ENCODE assay signal across 8 mouse cellular contexts in the genomic region with DNA sequence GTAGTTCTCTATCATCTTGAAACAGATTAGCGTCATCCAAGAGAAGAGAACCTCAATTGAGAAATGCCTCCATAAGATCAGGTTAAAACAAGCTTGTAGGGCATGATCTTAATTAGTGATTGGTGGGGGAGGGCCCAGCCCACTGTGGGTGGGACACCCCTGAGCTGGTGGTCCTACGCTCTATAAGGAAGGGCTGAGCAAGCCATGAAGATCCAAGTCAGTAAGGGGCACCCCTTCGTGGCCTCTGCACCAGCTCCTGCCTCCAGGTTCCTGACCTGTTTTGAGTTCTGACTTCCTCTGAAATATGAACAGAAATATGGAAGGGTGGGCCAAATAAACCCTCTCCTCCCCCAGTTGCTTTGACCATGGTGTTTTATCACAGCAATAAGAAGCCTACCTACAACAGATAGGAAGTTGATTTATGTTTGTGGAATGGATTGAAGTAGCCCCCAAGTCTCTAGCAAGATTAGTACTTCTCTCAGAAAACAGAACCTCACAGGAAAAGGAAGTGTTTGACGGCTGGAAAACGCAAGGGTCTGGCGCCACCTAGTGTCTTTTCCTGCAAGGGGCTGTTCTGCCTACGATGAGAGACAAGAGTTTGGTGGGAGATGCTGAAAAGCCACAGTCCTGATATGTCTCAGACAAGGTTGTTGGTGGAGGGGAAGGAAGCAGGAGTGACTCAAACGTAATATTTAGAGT.
DNase-seq lines count a peak whose midpoint lies in the region; ATAC-seq and TF ChIP-seq lines count a peak whose summit lies in the region.

No protein-coding gene starts in this region.

- H3K4me2 ChIP-seq in forebrain, embryonic 14.5 days (ENCODE audit: low read length) = no peak overlapping the region
- H3K4me2 ChIP-seq in lung, embryonic 15.5 days = no peak overlapping the region

- whole genome bisulfite sequencing in forebrain, embryonic 14.5 days = 20% methylated on average over 8 of the region's 8 CpGs
- 21% methylated on average over 8 of the region's 8 CpGs for WGBS in lung, embryonic 15.5 days
- 26% methylated on average over 8 of the region's 8 CpGs for WGBS in olfactory bulb, adult 2 months
- WGBS in thymus, adult 2 months = 28% methylated on average over 8 of the region's 8 CpGs

- no peaks in the 10 kb centered on the region for H3K27me3 ChIP-seq in MEL (ENCODE audit: control insufficient read depth in 1 of 2, insufficient read depth in 2 of 2, low read length in 2 of 2)
- H3K27me3 ChIP-seq in forebrain, embryonic 14.5 days (replicated peaks; ENCODE audit: control insufficient read depth, insufficient read depth, low read length) = no peaks in the 10 kb centered on the region
- no peaks in the 10 kb centered on the region for H3K27me3 ChIP-seq in lung, embryonic 15.5 days
- no peaks in the 10 kb centered on the region for H3K27me3 ChIP-seq in thymus, adult 2 months (ENCODE audit: control insufficient read depth, insufficient read depth, low read length)

- no peak overlapping the region for H3K4me3 ChIP-seq in MEL (ENCODE audit: control insufficient read depth in 1 of 2, insufficient read depth in 1 of 2, low read depth in 2 of 2, low read length in 2 of 2)
- H3K4me3 ChIP-seq in forebrain, embryonic 14.5 days (ENCODE audit: low read depth, low read length) = no peak overlapping the region
- no peak overlapping the region for H3K4me3 ChIP-seq in lung, embryonic 15.5 days
- no peak overlapping the region for H3K4me3 ChIP-seq in olfactory bulb, adult 2 months (ENCODE audit: insufficient read depth, low read depth, low read length)
- H3K4me3 ChIP-seq in thymus, adult 2 months (ENCODE audit: control insufficient read depth, insufficient read depth, low read length) = no peak overlapping the region

- no peak for TF ChIP-seq POLR2A in MEL (IDR thresholded peaks at IDR 0.05; ENCODE audit: control insufficient read depth in 1 of 2, insufficient read depth in 1 of 2, low read depth in 1 of 2, low read length in 2 of 2, poor library complexity in 1 of 2)
- no peak for TF ChIP-seq POLR2A in olfactory bulb, adult 2 months (IDR thresholded peaks at IDR 0.05; ENCODE audit: insufficient read depth, low read depth, low read length)
- TF ChIP-seq POLR2A in thymus, adult 2 months (IDR thresholded peaks at IDR 0.05; ENCODE audit: control insufficient read depth, extremely low read depth, insufficient read depth, low read length, poor library complexity) = no peak

- TF ChIP-seq EP300 in MEL (IDR thresholded peaks at IDR 0.05; ENCODE audit: low read depth in 1 of 2, low read length in 2 of 2) = no peak

- H3K27ac ChIP-seq in MEL (ENCODE audit: control insufficient read depth, low read depth, low read length) = no peak overlapping the region
- H3K27ac ChIP-seq in forebrain, embryonic 14.5 days (ENCODE audit: low read depth, low read length) = no peak overlapping the region
- H3K27ac ChIP-seq in lung, embryonic 15.5 days = peak overlapping the region; percentile 91; the same call in 1 of the 2 replicates
- no peak overlapping the region for H3K27ac ChIP-seq in olfactory bulb, adult 2 months (ENCODE audit: insufficient read depth, low read depth, low read length)
- no peak overlapping the region for H3K27ac ChIP-seq in thymus, adult 2 months (ENCODE audit: control insufficient read depth, insufficient read depth, low read length)

- peaks cover 0 to 18% of the 10 kb centered on the region in 2 experiments; a peak in 2 of 4 replicates for H3K36me3 ChIP-seq in MEL (ENCODE audit: control insufficient read depth in 1 of 2, insufficient read depth in 2 of 2, low read length in 2 of 2)
- H3K36me3 ChIP-seq in forebrain, embryonic 14.5 days (ENCODE audit: control insufficient read depth, insufficient read depth, low read length) = no peaks in the 10 kb centered on the region
- no peaks in the 10 kb centered on the region for H3K36me3 ChIP-seq in lung, embryonic 15.5 days
- H3K36me3 ChIP-seq in thymus, adult 2 months (ENCODE audit: control insufficient read depth, insufficient read depth, low read length) = no peaks in the 10 kb centered on the region

- H3K9ac ChIP-seq in MEL (ENCODE audit: control insufficient read depth, low read depth, low read length, poor library complexity, severe bottlenecking) = peak overlapping the region; percentile 37
- no peak overlapping the region for H3K9ac ChIP-seq in forebrain, embryonic 14.5 days (ENCODE audit: low read length)
- H3K9ac ChIP-seq in lung, embryonic 15.5 days = no peak overlapping the region

- H3K79me2 ChIP-seq in MEL (ENCODE audit: control insufficient read depth, insufficient read depth, low read length, poor library complexity) = no peaks in the 10 kb centered on the region

- peak; percentile 94 for DNase-seq in MEL (ENCODE audit: low read depth, low spot score)
- DNase-seq in forebrain, embryonic 14.5 days (ENCODE audit: low spot score) = peak; percentile 91
- DNase-seq in heart, postnatal 4 days = peak; percentile 93
- DNase-seq in layer of hippocampus, adult 18-20 months (ENCODE audit: low spot score in 2 of 2) = peak; percentile 69 to 90
- DNase-seq in thymus, adult 2 months = peak; percentile 85

- TF ChIP-seq RAD21 in MEL (IDR thresholded peaks at IDR 0.05; ENCODE audit: low read depth, low read length) = peak; percentile 100

- H3K9me3 ChIP-seq in MEL (replicated peaks; ENCODE audit: insufficient read depth, low read length) = no peaks in the 10 kb centered on the region
- no peaks in the 10 kb centered on the region for H3K9me3 ChIP-seq in forebrain, embryonic 14.5 days (replicated peaks; ENCODE audit: control insufficient read depth, low read length)
- no peaks in the 10 kb centered on the region for H3K9me3 ChIP-seq in lung, embryonic 15.5 days

- ATAC-seq in cerebellum, adult (ENCODE audit: insufficient number of reproducible peaks, low FRiP score, low TSS enrichment) = peak; percentile 53
- peak; percentile 68 for ATAC-seq in forebrain, embryonic 14.5 days
- ATAC-seq in lung, embryonic 15.5 days (ENCODE audit: borderline replicate concordance, extremely low read depth, low FRiP score, low TSS enrichment) = peak; percentile 15; the same call in 1 of the 2 replicates

- peaks cover 4 to 22% of the 10 kb centered on the region in 2 experiments for H3K4me1 ChIP-seq in MEL (ENCODE audit: control insufficient read depth in 1 of 2, insufficient read depth in 2 of 2, low read length in 2 of 2)
- H3K4me1 ChIP-seq in forebrain, embryonic 14.5 days (ENCODE audit: control insufficient read depth, insufficient read depth, low read length) = peaks cover 2% of the 10 kb centered on the region; the same call in 1 of the 2 replicates
- peaks cover 42% of the 10 kb centered on the region for H3K4me1 ChIP-seq in lung, embryonic 15.5 days
- H3K4me1 ChIP-seq in olfactory bulb, adult 2 months (ENCODE audit: control insufficient read depth, insufficient read depth, low read length) = peaks cover 14% of the 10 kb centered on the region
- H3K4me1 ChIP-seq in thymus, adult 2 months (replicated peaks; ENCODE audit: control insufficient read depth, insufficient read depth, low read length) = peaks cover 11% of the 10 kb centered on the region

- TF ChIP-seq CTCF in MEL (IDR thresholded peaks at IDR 0.05 in 2 of 3, conservative IDR thresholded peaks at IDR 0.05 in 1 of 3; ENCODE audit: control insufficient read depth in 1 of 3, insufficient read depth in 1 of 3, low read depth in 2 of 3, low read length in 3 of 3, poor library complexity in 1 of 3, severe bottlenecking in 1 of 3) = peak; percentile 92 to 100 (median 97)
- TF ChIP-seq CTCF in olfactory bulb, adult 2 months (IDR thresholded peaks at IDR 0.05; ENCODE audit: insufficient read depth, low read depth, low read length) = peak; percentile 70
- TF ChIP-seq CTCF in thymus, adult 2 months (IDR thresholded peaks at IDR 0.05; ENCODE audit: borderline replicate concordance, control insufficient read depth, extremely low read depth, insufficient read depth, low read length, poor library complexity) = no peak

TF ChIP-seq in MEL, 35 proteins besides CTCF, POLR2A, EP300 and RAD21:
- TF ChIP-seq MYB (IDR thresholded peaks at IDR 0.05; ENCODE audit: low read depth, low read length) (no peak), ZC3H11A (IDR thresholded peaks at IDR 0.05; ENCODE audit: low read depth, low read length) (peak; percentile 99), MYC (IDR thresholded peaks at IDR 0.05; ENCODE audit: low read depth, low read length) (0 out of 2 replicates have a peak, but pooled peaks have one; percentile 31), JUND (IDR thresholded peaks at IDR 0.05; ENCODE audit: low read depth, low read length) (peak; percentile 43; the same call in 1 of the 2 replicates), ELF1 (IDR thresholded peaks at IDR 0.05; ENCODE audit: low read depth, low read length) (peak; percentile 65), MAZ (IDR thresholded peaks at IDR 0.05; ENCODE audit: low read depth, low read length) (peak; percentile 74; the same call in 1 of the 2 replicates), TCF12 (IDR thresholded peaks at IDR 0.05; ENCODE audit: low read depth, low read length) (0 out of 2 replicates have a peak, but pooled peaks have one; percentile 26), HCFC1 (IDR thresholded peaks at IDR 0.05; ENCODE audit: low read depth, low read length) (peak; percentile 58; the same call in 1 of the 2 replicates), MXI1 (IDR thresholded peaks at IDR 0.05; ENCODE audit: low read depth, low read length) (no peak), ZNF384 (IDR thresholded peaks at IDR 0.05; ENCODE audit: low read depth, low read length) (no peak), GATA1 (IDR thresholded peaks at IDR 0.05; ENCODE audit: low read depth, low read length) (no peak; the same call in 1 of the 2 replicates), SIN3A (IDR thresholded peaks at IDR 0.05; ENCODE audit: low read length) (peak; percentile 75), SMC3 (IDR thresholded peaks at IDR 0.05; ENCODE audit: low read depth, low read length) (peak; percentile 100), RCOR1 (IDR thresholded peaks at IDR 0.05; ENCODE audit: low read depth, low read length) (0 out of 2 replicates have a peak, but pooled peaks have one; percentile 26)

Comparison
In these comparisons a context has a peak if more than half of its experiments do, and no peak if none do; other contexts are left out.
1. ATAC-seq: peak in every context shown above with its lines; median percentile 68 in forebrain, embryonic 14.5 days; 53 in cerebellum, adult; 15 in lung, embryonic 15.5 days.